Mouse (Mus musculus): ENCODE measurements around the gene Nme3.

The Nme3 gene

DNA sequence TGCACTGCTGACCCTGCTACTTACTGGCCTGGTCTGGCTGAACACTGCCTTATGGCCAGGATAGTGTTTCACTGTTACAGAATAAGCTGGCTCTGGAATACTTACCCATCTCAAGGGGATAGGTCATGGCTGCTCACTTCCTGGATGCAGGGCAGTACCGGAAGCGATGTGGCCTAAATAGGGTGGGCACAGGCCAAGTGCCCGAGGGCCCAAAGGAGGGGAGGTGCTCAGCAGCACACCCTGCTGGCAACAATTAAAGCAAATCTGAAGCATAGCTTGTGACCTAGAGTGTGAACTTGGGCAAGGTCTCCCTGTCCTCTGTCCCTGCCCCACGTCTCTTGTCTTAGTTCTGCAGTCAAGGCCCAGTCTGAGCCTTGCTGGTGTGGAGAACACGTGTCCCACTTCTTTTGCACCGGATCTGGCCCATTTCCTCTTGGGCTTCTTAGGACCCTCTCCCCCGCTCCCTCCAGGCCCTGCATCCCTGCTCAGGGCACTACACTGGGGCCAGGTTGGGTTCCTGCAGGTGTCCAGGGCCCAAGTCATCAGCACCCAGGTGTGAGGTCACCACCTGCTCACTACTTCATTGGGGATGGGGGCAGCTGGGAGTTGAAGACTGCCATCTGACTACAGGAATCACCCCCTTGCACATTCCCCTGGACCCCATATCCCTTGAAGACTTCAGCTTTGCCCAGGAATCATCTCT, 14.4 kb upstream of the Nme3 start:
- DNase-seq (ENCODE audit: low spot score) = peak; percentile 80

DNA sequence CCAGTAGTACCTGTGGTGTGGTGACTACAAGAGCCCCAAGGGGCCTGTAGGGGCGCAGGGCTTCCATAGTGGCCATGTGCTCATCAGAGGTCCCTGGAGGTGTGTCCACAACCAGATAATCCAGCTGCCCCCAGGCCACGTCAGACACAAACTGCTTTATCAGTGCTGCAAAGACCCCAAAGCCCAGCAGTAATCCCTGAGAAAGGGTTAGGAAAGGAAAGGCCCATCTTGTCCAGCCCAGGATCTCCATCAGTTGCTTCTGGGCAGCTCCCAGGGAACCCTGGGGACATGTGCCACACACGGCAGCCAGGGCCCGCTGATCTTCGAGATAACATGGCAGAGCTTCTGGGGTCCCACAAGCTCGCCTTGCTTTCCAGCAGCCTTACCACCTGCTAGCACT, 11.9 kb upstream of the Nme3 start:
- no peak for DNase-seq (ENCODE audit: low spot score)

DNA sequence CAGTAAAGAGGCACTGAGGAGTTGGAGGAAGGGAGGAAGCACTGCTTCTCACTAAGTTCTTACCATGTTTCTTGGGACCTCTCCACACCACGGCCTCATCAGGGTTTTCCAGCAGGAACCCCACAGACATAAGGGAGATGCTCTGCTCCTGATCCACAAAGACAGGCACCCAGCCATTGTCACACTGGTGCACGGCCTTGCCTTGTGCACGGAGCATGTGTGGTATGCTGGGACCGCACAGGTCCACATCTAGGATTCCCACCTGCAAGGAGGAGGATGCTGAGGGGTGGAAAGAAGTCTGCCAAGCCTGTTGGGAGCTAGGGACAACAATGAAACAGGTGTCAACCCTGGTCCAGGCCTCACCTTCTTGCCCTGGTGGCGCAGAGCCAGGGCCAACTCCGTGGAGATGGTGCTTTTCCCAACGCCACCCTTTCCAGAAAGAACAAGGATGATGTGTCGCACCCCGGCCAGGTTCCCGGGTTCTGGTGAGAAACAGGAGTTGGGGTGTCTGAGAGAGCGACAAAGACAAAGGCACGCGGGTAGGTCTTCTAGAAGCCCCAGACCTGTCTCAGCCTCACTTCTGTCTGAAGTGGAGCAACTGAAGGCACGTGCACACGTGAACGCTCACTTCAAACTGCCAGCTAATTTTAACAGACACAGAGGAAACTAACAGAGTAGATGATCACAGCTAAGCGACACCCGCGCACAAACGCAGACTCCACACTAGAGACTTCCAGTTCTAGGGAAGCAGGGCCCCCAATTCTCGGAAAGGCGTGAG, 10.8 kb upstream of the Nme3 start:
- DNase-seq (ENCODE audit: low spot score) = no peak

DNA sequence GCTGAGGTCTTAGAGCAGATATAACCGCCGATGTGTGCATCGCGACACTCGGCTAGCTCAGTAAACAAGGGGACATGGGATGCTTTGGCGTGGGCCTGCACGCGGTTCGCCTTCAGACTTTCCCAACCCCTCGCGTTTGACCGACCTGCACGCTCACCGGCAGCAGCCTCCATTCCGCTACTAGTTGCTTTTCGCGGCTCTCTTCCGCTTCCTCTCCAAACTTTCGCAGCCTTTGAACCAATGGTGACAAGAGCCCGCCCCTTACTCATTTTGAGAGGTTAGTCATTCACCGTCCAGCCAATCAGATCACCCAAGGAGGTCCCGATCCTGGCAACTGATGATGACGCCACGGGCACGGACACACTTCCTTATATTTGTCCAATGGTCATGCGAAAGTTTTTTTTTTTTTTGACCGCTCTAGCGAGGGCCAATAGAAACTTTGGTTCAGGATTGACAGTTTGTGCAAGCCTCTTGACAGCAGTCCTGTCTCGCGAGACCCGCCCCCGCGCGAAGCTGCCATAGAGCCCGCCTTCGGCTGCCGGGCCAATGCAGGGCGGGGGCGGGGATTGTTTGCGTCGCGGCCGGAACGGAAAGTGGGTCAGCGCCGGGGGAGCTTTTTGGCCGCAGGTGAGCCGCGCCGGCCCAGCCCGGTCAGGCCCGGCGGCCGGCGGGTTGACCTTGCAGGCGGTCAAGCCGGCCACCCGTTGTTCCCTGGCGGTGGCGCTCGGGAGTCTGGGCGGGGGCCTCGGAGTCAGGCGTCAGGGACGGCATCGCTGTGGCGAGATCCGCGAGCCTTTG, 10.0 kb upstream of the Nme3 start, which contains the start of the genes Nubp2 and Spsb3:
Nubp2 (minus strand) TSS at position 216 of the 798 bp plus-strand sequence.
Spsb3 (plus strand) TSS at position 510 of the 798 bp plus-strand sequence.
- DNase-seq (ENCODE audit: low spot score) = peak; percentile 99

DNA sequence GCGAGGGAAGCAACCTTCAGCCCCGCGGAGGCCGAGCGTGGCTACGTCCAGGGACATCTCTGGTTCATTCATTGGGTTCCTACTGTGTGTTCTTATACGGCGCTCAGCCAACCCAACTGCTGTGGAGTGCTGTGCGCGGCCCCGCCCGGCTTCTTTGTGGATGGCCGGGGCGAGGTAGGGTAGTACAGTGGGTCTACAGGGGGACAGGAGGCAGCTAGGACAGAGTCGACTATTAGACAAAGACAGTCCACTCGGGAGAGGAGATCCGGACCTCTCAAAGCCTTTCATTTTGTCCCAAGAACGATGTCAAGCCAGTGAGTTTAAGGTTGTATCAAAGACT, 9.4 kb upstream of the Nme3 start:
- no peak for DNase-seq (ENCODE audit: low spot score)

DNA sequence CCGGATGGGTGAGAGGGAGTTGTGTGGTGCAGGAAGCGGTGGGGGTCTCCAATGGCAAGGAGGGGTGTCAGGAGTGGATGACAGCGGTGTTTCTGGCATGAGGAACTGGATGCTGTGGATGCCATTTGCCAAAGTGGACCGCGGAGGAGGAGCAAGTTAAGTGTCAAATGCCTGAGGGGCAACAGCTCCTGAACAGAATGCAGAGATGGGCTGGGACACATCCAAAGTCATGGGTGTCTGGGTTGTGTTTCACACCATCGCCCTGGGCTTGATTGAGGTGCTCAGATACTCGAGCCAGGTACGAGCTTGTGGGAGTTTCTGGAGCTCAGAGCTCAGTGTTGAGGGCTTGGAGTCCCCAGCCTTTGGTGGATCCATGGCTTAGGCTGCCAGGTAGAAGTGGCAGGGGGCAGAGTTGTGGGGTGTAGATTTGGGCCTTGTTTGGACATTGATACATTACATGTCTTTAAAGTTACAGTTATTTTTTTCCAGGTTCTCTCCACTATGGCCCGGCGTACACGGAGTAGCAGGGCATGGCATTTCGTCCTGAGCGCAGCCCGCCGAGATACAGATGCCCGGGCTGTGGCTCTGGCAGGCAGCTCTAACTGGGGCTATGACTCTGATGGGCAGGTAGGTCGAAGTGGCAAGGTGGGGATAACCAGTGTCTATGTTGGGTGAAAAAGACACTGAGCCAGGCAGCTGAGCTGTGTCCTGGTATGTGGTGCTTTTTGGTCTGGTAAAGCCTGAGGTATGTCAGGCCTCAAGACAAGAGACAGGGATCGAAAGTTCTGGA, 8.8 kb upstream of the Nme3 start:
- DNase-seq (ENCODE audit: low spot score) = peak; percentile 41

DNA sequence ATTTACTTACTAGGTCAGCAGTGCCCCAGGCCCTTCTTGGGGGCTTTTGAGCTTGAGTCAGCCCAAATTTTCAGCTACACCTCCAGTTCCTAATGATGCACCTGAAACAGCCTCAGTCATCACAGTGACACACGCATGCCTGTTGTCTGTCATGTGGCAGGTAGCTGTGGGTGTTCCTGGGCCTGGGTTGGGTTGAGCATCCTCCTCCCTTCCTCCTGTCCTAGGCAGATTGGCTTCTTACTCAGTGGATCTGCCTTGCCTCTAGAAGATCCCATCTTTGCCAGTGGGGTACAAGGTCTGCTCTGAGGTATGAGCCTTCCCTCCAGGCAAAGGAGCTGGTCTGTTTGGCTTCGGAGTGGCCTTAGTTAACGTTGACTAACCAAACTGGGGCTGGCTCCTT, 7.4 kb upstream of the Nme3 start:
- DNase-seq (ENCODE audit: low spot score) = no peak

DNA sequence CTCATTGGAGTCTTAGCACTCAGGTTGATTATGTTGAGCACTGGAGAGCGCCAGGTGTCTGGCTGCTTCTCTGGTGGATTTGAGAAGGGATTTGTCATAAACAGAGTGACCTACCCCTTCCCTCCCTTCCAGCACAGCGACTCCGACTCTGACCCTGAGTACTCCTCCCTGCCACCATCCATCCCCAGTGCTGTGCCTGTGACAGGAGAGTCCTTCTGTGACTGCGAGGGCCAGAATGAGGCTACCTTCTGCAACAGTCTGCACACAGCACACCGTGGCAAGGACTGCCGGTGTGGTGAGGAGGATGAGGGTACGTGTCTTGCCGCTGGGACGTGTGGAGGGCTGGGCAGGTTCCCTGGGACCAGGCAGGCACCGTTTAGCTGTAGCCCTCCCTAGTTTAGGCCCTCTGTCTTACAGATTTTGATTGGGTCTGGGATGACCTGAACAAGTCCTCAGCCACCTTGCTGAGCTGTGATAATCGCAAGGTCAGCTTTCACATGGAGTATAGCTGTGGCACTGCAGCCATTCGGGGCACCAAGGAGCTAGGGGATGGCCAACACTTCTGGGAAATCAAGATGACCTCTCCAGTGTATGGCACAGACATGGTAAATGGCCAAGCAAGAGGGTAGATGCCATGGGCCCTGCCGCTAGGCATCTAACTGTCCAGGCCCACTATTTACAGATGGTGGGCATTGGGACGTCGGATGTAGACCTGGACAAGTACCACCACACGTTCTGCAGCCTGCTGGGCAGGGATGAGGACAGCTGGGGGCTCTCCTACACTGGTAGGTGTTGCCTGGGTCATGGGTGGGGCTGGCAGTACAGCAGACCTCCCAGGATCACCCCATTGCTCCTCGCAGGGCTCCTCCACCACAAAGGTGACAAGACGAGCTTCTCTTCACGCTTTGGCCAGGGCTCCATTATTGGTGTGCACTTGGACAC, 5.9 kb upstream of the Nme3 start:
- DNase-seq (ENCODE audit: low spot score) = no peak

DNA sequence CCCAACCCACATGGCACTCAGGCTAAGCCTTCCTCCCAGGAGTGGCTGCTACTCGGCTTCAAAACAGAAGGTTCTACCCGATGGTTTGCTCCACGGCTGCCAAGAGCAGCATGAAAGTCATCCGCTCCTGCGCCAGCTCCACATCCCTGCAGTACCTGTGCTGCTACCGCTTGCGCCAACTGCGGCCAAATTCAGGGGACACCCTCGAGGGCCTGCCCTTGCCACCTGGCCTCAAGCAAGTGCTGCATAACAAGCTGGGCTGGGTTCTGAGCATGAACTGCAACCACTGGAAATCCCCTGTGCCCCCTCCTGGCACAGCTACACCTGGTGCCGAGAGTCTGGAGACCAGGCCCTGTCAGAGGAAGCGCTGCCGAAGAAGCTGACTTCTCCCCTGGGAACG, 5.0 kb upstream of the Nme3 start:
- no peak for DNase-seq (ENCODE audit: low spot score)

DNA sequence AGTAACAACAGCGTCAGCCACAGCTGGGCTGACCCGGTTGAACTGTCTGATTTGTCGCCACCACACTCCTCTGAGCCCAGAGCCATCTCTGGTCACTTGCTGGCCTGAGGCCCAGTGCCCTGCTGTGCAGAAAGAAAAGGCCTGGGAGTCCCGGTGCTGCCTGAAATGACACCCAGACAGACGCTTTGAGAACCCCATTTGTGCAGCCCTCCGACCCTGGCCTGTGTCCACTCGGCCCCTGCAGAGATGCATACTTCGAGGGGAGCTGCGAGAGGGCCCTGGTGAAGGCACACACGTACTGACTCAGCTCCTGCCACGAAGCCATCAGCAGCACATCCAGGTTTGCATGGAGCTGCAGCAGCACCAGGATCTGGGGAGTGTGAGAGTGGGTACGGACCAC, 3.5 kb upstream of the Nme3 start:
- DNase-seq (ENCODE audit: low spot score) = no peak

DNA sequence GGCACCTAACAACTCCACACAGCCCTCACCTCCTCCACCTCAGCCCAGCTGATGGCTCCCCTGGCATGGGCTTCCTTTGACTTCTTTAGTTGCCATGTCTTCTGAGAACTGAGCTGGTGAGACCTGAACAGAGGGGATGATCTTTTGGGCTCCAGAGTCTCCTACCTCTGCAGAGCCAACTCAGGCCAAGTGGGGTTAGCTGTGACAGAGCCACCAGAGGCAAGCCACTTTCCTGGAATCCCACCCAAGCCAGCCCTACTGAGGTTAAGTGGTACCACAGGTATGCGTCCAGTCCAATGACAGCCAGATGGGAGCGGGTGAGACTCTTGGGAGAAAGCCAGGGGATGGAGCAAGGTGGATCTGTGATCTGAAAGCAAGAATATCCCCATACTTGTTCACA, 3.0 kb upstream of the Nme3 start:
- no peak for DNase-seq (ENCODE audit: low spot score)

DNA sequence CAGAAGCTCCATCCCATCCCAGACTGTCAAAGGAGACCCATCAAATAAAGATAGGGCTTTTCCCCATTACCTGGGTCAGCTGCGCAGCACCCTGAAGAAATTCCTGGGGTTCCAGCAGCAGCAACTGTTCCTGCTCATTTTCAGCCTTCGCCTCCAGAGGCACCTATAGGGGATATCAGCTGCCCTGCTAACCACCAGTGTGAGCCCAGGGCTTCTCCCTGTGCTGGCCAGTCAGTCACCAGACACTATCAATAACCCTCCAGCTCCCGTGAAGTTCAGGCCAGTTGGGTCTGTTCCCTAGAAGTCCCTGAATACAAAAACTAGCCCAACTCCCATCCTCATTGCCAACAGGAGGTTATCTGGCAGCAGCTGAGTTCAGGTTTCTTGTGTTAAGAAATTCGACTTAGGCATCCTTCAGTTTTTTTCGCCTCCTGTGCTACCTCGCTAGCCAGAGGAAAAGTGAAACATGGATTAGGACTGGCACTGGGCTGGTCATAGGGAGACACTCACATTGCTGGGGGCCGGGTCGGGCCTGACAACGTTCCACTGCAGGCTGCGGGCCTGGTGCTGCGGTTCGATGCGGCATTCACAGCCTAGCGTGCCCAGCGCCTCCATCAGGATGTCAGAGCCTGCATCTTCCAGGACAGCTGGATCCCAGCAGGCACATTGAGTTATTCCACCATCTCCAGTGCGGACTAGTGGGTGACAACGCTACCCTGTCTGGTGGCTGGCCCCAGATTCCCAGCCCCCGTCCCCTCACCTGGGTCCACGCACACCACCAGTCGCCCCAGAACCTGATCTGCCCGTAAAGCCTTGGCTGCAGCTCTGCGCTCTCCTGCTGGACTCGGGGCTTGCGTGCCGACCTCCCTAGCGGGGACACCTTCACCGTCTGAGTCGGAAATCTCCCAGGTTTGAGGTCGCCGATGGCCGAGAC, 2.0 kb upstream of the Nme3 start:
- DNase-seq (ENCODE audit: low spot score) = peak; percentile 50

DNA sequence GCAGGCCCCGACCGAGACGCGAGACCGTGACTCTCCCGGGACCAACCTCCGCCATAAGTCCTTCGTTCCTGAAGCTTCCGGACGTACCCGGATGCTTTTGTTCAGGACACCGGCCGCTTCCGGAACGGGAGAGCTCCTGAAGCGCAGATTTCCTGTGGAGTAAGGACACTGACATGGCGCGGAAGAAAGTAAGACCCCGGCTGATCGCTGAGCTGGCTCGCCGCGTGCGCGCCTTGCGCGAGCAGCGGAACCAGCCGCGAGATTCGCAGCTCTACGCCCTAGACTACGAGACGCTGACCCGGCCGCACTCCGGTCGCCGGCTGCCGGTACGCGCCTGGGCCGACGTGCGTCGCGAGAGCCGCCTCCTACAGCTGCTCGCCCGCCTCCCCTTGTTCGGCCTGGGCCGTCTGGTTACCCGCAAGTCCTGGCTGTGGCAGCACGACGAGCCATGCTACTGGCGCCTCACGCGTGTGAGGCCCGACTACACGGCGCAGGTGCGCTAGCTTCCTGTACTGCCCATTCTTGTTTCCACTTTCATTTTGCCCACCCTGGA, 1.2 kb upstream of the Nme3 start, which contains the start of the genes Eme2 and Mrps34:
Eme2 (minus strand) TSS at position 93 of the 553 bp plus-strand sequence.
Mrps34 (plus strand) TSS at position 122 of the 553 bp plus-strand sequence.
- peak; percentile 93 for DNase-seq (ENCODE audit: low spot score)

DNA sequence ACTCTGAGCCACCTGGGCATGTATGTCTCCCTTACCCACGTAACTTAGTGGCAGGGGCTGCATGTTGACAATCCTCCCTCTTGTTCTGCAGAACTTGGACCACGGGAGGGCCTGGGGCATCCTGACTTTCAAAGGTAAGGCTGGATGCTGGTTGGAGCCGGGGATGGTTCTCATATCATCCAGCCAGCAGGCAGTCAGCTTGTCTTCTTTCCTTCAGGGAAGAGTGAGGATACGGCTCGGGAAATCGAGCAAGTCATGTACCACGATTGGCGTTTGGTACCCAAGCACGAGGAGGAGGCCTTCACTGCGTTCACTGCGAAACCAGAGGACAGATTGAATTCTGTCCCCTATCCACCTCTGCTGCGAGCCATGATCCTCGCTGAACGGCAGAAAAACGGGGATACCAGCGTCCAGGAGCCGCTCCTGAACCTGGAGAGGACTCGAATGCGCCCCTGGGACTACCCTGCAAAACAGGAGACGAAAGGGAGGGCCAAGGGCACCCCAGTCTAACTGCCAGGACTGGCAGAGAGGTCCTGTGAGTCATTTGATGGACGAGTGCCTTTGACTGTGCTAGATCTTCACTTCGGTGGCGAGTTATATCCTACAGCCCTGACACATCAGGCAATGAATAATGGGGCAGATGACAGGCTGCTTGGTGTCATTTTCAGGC, 594 bp upstream of the Nme3 start:
- no peak for DNase-seq (ENCODE audit: low spot score)

DNA sequence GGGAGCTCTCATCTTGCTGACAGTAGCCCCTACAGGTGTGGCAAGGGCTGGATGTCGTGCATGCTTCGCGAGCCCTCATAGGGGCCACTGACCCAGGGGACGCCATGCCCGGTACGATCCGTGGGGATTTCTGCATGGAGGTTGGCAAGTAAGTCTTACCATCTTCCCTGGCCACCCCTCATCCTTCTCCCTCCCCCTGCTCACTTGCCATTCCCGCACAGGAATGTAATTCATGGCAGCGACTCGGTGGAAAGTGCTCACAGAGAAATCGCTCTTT, 631 bp downstream of the Nme3 start:
- no peak for DNase-seq (ENCODE audit: low spot score)

DNA sequence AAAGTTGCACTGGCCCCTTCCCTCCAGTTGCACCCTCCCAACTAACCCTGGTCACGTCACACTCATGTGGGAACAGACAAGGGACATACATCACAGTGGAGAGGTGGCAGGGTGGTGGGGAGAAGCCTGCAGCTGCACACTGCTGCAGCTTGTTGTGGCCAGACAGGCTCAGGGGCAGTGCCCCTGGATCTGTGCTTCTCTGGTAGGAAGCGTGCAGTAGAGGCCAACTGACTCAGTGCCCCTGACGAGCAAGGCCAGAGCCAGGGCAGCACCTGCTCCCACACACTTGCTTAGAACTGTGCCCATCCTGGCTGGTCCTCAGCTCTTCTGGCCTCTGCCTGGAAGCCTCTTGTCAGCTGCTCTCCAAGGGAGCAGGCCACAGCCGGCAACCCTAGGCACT, 1.3 kb downstream of the Nme3 start:
- no peak for DNase-seq (ENCODE audit: low spot score)

DNA sequence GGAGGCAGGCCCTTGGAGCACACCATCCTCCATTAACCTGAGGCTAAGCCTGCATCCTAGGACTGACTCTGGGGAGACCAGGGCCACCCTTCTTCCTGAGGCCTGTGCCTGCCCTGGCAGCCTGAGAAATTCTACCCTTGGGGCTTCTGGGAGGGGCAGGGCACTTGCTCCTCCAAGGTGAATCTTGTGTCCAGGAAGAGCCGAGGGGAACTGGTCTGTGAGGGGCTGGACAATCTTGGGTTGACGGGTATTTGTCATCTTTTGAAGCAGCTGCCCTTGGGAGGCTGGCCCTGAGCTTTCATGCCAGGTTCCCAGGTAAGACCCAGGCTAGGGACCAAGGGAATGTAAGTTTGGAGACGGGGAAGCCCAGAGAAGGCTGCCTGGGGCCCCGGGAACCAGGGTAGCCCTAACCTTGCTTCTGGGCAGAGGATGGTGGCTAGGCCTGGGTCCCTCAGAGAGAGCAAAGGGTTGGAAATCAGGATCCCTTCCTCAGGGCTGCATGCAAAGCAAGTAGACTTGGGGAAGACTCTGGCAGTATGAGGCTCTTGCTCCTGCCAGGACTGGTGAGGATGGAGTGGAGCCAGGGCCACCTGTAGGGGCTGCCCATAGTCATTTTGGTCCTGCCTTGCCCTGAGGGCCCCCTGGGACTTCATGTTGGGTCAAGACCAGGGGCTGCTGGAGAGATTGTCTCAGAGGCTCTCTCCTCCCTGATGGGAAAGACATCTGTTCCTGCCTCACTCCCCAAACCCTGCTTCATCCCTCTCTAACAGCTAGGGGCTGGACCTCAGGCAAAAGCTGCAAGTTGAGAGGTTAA, 1.9 kb downstream of the Nme3 start:
- no peak for DNase-seq (ENCODE audit: low spot score)

DNA sequence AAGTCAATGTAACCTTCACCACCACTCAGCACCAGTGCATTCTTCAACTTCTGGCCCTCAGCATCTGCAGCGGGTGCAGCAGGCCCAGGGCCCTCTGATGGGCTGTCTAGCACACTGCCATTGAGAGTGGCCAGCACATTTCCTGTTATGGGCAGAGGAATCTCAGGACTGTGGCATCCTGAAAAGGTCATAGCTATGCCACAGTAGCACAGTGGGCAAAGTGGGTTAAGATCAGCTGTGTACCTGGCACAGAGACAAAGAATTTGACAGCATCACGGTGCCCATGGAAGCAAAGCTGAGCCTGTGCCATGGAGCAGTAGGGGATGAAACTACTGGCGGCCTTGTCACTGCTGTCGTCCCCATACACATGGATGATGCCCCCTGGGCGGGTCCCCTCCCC, 2.9 kb downstream of the Nme3 start:
- DNase-seq (ENCODE audit: low spot score) = no peak

All from MN1 (cell line).